Mouse (Mus musculus): ENCODE data around the gene Hoxa2. TPM values are rescaled to one million over a fixed set of nuclear protein-coding genes. Genes with fewer than 3 reads are reported as not detected.

Hoxa2 gene
- total RNA-seq, 2 experiments from 2014 or later, result 0.96 to 1.3 TPM

DNA sequence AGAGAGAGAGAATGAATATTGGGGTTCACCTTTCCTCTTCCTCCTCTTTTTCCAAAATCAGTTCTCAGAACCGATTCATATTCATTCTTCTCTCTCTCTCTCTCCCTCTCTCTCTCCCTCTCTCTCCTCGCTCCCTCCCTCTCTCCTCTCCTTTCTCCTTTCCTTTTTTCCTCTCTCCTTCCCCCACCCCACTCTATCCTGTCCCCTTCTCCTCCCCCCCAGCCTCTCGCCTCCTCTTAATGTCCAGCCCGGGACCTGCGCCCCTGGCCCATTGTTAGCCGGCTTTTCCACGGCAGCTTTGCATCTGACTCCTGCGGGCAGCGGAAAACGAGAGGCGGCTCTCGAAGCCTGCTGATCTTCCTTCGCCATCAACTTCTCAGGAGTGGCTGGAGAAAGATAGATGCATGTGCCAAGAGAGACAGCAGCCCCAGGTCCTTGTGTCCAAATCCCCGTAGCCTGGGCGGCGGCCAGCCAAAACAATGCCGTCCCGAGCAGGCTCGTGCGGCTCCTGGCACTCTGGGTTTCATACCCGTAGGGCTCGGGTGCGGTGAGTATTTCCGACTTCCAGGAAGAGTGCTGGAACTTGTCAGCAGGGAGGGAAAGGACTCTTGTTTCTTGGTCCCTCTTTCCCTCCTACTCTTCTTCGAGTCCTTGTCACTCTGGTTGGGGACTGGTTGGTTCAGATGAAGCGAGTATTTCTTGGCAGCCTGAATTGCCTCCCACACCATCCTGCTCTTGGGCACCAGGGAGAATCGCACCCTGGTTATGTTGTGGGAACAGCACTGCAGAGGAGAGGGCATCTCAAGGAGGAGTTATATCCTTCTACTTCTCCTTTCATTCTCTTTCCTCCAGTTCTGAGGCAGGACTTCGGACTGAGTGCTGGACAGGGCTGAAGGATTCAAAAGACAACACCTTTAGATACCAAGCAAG is 1.1 kb upstream of the Hoxa2 start:
- peak in 1 of 2 experiments; percentile 51 for DNase-seq (ENCODE audit: low spot score in 2 of 2)

- DNase-seq (ENCODE audit: low spot score in 2 of 2), result peak; percentile 36 to 42
These were observed 493 bp downstream of the Hoxa2 start for GRCm38 (mm10) chr6:52164051-52164625.

GRCm38 (mm10) chr6:52163366-52164031 is 1.1 kb downstream of the Hoxa2 start:
- DNase-seq (ENCODE audit: low spot score in 2 of 2), result no peak

GRCm38 (mm10) chr6:52162611-52163365 is 1.8 kb downstream of the Hoxa2 start:
- no peak for DNase-seq (ENCODE audit: low spot score in 2 of 2)

DNA sequence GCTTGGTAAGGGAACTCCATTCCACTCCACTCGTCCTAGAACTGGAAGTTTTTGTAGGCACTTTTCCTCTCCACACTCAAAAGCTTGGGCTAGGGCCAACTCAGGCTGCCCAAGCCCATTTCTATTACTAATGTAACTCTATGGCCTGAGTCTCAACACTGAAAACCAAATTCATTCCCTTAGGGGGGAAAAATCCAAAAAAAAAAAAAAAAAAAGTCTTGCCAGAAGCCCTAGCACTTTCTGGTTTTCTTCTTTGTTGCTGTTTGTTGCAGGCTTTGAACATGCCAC is 2.6 kb downstream of the Hoxa2 start:
- DNase-seq (ENCODE audit: low spot score in 2 of 2), result no peak

- DNase-seq (ENCODE audit: low spot score in 2 of 2), result no peak
These were observed 3.1 kb downstream of the Hoxa2 start for GRCm38 (mm10) chr6:52161336-52162092.

- no peak for DNase-seq (ENCODE audit: low spot score in 2 of 2)
These were observed 3.9 kb downstream of the Hoxa2 start for GRCm38 (mm10) chr6:52160511-52161335.

- DNase-seq (ENCODE audit: low spot score in 2 of 2), result no peak
These were observed 4.7 kb downstream of the Hoxa2 start for GRCm38 (mm10) chr6:52159979-52160378.

DNA sequence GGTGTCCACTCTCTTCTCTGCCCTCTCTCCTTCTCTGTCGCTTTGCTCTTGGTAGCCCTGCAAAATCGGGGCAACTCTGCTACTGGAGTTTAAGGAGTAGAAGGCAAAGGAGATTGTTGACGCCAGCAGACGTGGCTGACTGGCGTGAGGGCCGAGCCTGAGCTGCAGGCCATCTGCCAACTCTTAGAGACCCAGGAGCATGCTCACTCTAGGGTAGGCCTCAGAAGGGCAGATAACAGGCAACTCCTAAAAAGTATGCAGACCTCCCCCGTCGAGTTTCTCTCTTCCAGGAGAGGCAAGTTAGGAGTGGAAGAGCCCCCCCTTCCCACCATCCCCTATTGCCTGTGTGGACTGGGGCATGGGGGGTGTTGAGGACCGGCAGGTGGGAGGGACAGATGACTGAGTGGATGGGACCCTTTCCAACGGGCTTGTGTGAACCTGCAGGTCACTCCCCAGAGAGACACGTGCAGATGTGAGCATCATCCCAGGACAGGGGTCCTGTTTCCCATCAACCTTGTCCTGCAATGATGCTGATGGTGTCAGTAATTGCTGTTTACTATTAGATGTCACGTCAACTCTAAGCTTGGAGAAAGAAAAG is 5.4 kb downstream of the Hoxa2 start:
- peak; percentile 41 to 51 for DNase-seq (ENCODE audit: low spot score in 2 of 2)

DNA sequence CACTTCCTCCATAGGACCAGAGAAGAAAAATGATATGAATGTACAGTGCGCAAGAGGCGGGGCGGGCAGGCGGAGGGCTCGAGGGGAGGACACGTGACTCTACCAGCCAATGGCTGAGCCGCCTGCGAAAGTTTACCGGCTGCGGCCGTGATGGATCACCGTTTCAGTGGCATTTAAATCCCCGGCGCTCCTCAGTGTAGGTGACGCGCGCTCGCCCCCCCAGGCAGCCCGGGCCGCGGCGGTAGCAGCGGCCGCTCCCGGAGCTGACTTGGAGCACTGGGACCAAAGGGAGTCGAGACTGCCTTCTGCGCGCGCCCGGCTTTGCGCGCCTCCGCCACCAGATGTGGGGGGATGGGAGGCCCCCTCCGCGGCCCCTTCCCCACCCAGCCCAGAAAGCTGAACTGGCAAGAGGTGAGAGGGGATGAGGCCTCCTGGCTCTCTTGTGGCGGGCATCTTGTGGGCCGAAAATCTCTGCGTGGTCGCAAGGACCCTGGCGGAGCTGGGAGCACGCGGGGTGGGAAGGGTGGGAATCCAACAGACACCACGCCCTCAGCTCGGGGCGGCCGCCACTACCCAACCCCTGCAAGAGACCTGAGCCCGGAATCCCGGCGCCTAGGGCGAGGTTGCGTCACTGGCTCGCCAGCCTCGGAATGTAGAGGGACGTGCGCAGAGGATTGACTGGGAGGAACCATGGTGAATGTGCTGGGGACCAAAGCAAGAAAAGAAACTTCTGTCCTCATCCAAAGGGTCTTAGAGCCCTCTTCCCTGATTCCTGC is 6.2 kb downstream of the Hoxa2 start, which contains the start of gene Hoxa1:
Gene Hoxa1, minus strand, starts transcription at position 42 of the 776 bp plus-strand sequence.
- peak; percentile 79 to 80 for DNase-seq (ENCODE audit: low spot score in 2 of 2)

DNA sequence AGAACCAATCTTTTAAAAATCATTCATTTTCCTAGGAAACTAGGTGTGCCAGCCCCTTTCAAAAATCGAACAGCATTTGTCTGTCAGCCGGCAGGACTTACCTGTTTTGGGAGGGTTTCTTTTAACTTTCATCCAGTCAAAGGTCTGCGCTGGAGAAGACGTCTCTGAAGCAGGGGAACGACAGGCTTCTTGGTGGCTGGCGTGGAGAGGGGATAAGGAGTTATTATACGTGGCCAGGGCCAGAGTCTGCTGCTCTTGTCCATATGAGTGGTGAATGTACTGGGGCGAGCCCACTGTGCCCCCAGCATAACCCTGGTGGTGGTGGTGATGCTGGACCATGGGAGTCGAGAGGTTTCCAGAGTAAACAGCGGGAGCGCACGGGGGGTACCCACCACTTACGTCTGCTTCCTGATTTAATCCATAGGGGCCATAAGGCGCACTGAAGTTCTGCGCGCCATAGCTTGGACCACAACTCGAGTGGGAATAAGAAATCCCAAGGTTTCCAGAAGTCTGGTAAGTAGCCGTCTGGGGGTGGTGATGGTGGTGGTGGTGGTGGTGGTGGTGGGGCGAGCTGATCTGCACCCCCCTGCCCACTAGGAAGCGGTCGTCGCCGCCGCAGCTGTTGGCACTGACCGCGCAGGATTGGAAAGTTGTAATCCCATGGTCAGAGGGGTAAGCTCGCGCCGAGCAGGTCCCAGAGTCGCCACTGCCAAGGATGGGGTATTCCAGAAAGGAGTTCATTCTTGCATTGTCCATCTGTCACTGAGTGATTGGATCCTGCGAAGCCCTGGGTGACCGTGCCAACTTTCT is 7.0 kb downstream of the Hoxa2 start:
- DNase-seq (ENCODE audit: low spot score in 2 of 2), result no peak

DNA sequence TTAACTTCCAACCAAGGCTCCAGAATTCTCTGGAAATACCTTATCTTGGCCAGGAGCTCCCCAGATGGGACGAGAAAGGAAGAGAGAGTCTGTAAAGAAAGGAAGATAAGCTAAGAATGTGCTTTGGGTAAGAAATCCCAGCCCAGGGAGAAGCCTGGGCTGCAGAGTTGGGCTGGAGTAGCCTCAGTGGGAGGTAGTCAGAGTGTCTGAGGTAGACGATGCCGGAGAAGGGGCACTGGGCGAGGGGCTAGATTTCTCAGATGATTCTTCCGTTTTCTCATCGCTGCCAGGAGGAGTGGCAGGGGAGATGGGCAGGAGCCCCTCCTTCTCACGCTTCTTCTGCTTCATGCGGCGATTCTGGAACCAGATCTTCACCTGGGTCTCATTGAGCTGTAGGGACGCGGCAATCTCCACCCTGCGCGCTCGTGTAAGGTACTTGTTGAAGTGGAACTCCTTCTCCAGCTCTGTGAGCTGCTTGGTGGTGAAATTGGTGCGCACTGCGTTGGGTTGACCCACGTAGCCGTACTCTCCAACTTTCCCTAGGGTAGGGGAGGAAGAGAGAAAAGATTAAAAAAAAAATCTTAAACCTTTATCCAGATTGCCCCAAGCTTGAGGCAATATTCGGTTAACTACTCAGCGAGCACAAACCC is 8.0 kb downstream of the Hoxa2 start:
- no peak for DNase-seq (ENCODE audit: low spot score in 2 of 2)

GRCm38 (mm10) chr6:52155471-52155870 is 9.2 kb downstream of the Hoxa2 start:
- DNase-seq (ENCODE audit: low spot score in 2 of 2), result no peak

GRCm38 (mm10) chr6:52154044-52154443 is 10.6 kb downstream of the Hoxa2 start:
- DNase-seq (ENCODE audit: low spot score in 2 of 2), result no peak

- no peak for DNase-seq (ENCODE audit: low spot score in 2 of 2)
These were observed 11.4 kb downstream of the Hoxa2 start for GRCm38 (mm10) chr6:52153270-52153669.

DNA sequence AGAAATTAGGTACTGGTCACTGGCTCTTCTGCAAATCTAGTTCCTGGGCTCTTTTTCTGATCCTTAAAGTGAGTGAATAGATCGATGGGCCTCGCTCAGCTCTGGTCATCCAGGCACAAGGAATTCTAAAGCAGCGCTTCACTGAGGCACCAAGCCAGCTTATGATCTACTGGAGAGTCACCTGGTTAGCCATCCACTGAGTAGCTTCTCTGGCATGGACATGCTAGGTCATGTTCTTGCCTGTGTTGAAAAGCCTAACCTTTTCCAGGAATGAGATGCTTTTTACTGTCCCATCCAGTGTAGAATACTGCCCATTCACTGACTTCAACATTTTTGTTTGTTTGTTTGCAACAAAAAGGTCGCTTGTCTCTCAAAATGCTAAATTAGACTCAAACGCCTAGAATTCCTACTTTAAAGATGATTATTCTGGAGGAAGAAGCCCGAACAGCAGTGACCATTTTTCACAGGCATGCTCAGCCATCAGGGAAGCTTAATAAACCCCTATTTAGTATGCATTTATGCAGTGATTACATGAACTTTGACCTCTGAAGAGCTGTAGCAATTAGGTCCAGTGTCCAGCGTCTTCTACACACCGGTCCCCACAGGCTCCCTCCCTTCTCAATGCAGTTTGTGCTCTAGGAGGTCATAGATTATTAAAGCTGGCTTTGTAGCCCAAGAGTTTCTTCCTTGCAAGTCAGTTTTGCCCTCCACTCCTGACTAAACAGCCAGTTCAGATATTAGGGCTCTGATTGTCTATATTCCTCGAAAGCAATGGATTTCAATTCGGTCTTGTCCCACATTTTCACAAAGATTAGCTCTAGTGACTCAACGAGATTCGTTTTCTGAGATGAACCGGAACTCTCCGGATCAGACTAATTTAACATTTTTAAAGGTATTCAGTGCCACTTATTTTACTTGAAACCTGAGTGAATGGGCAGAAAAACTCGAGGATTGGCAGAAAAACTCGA is 12.1 kb downstream of the Hoxa2 start:
- DNase-seq (ENCODE audit: low spot score in 2 of 2), result no peak

Measured in adrenal gland, adult 18-20 months (tissue).